Mouse (Mus musculus) mouse embryonic stem cell (cell line): ENCODE results near the gene Kif6.

Experiments
- in situ Hi-C, 2 experiments: fragments of 300-500 bp; cut with MboI; formaldehyde crosslinking; loops; 1 replicate in 1 of 2; 3 replicates in 1 of 2; pipeline ENCODE4 v1.14.3; 2019 to 2020; ENCODE audit warnings: low sequenced_read_pairs in 2 of 2, low pct_unique_long_range_greater_than_20kb in 1 of 2, mixed read lengths in 1 of 2; ENCODE audit not compliant: unreplicated experiment in 1 of 2

Gene Kif6

DNA sequence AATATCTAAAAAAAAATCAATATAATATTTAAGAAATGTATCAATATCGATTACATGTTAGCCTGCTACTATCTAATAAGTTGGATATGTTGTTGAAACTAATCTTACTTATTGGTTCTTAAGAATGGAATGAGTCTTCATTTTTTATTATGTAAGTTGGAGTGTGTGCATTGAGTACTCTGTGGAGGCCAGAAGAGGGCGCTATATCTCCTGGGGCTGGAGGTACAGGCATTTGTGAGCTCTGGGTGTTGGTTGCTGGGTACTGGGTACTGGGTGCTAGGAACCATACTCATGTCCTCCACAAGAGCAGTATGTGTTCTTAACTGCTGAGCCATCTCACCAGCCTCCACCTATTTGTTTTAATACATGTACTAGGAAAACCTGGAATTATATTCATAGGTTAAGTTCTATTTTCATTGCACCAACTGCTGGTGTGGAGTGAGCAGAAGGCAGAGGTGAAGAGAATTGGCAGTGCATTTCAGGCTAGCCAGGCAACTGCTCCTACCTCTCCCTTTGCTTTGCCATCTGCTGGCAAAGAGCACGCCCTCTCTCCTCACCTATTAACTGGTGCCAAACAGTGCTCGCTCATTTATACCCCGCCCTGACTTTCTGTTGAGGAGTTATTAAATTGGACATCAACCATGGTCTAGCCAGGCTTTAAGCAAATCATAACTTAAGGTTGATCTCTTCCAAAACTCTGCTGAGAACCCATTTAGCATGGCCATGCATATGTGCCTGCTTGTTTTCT lies 199.1 kb downstream of the Kif6 start:
- in situ Hi-C loops, result no loop called here

DNA sequence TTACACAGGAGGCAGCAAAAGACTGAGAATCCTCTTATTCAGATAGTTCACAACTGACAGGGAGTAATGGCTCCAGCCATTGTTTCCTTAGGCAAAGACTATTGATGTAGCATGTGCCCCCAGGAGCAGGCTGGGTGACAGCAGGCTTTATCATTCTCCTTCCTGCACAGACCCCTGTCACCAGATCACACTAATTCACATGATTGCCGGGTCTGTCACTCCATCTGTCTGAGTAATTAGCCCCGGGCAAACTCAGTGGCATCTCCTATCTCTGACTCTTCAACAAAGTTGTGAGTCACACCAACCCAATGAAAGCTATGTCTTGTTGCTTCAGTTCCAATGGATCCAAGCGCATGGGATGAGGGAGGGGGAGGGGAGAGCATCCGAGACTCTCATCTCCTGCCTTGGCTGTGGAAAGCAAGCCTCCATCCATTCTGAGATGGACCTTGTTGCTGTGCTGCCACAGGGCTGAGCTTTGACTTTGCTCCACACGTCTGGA lies 201.2 kb downstream of the Kif6 start:
- in situ Hi-C loops, result no loop called here

DNA sequence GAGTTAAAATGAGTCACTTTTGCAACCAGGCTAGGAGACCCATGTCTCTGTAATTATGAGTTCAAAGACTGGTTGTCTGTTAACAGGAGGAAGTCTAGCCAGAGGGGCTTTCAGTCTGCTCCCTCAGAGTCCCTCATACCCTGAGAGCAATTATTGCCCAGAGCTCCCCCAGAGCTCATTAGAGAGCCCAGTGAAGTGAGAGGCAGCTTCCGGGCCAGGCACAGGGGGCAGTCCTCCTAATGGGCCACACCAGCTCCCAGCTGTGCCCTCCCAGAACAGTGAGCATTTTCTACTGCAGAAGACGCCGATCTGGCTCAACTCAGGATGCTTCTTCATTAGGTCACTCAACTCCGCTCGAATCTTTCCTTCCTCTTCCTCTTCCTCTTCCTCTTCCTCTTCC lies 201.8 kb downstream of the Kif6 start:
- in situ Hi-C loops, result no loop called here

DNA sequence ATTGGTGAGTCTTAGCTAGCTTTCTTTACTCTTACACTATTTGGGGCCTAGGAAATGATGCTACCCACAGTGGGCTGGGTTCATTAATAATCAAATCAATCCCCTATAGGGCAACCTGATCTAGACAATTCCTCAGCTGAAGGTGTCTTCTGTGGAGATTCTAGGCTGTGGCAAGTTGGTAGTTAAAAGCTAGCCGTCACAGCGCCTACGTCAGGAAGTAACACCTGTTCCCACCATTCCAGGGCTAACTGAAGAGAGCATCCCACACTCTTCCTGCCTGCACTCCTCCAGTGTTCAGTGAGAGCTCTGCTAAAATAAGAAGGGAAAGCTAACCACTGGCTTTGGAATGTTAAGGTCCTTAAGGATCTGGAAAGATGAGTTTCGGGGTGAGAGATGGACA lies 205.3 kb downstream of the Kif6 start:
- in situ Hi-C loops, result no loop called here

DNA sequence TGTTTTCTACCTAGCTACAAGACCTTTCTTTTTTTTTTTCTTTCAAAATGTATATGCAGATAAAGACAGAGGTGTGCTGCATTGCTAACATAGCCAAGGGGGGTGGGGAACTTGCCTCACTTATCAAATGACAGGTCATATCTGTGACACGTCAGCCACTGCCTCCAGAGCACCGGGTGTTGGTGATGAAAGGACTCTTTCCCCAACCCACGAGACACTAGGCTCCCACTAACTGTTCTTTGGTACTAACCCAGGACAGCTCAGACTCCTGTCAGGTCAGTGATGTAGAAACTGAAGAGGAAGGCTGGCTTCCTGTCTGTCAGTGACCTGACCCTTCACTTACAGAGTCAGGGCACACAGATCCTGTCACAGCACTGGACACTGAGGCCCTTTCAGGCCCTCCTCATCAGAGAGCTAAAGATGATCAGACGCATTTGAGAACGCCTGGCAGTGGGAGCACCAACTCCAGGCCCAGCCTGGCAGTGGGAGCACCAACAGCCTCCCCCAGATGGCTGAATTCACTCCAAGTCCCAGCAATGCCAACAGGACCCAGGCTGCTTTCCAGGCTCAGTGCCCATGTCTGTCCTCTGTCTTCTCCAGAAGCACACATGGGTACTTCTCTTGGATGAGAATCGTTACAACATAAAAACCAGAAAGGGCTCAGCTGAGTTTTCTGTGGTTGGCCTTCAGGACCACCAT lies 209.4 kb downstream of the Kif6 start:
- in situ Hi-C loops, result no loop called here

DNA sequence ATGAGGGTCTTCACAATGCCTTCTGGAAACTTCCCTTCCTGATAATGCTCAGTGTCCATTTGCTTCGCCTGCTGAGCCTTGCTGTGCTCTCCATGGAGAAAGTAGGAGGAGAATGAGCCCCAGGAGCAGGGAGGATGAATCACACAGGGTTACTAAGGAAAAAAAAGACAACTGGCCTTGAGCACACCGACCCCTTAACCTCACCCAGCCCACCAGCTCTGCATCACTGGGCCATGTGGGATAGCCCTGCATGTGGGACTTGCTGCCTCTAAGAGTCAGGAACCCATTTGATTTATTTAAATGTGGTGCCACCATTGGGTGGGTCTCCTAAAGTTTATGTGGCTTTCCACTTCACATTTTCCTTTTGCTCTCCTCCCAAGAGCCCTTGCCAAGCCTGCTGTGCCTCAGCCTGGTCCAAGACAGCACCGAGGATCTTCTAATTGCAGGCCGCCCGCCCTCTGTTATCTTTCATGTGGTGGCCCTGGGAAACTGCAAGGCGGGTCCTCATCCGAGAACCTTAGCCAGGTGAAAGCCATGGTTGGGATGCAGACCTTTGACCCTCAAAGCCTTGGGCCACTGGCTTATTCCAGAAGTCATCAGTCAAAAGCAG lies 210.0 kb downstream of the Kif6 start:
- in situ Hi-C loops, result no loop called here

DNA sequence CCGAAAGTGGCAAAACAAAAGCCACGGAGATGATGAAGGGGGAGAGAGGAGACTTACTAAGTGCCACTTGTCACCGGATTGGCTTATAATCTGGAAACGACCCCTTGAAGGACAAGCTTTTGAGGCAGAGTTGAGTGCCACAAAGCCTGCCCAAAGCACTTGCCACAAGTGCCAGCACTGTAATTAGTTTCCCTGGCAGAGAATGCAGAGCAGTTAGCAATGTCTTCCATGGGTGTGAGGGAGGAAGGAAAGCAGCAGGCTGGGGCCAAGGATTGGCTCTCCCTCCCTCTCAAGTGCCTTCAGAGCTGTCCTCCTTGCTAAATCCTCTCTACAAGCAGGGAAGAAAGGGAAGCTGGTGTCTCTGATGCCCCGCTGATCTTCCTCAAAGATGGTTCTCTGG lies 210.9 kb downstream of the Kif6 start:
- in situ Hi-C loops, result no loop called here

DNA sequence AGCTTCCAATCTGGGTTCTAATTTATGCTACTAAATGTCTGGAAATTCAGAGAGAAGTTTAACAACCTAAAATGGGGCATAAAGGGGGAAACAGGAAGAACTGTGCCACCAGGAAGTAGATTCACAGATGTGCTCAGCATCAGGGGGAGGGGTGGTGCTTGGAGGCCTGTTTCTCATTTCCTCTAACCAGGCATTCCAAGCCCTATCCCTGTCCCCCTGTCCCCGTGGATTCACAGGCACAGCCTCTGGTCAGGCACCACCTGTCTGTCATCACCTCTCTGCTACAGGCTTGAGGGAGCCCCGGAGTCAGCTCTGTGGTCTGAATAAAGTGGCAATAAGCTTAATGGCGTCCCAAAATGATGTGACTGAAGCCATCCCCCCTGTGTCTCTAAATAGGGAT lies 216.8 kb downstream of the Kif6 start:
- in situ Hi-C loops, result no loop called here

DNA sequence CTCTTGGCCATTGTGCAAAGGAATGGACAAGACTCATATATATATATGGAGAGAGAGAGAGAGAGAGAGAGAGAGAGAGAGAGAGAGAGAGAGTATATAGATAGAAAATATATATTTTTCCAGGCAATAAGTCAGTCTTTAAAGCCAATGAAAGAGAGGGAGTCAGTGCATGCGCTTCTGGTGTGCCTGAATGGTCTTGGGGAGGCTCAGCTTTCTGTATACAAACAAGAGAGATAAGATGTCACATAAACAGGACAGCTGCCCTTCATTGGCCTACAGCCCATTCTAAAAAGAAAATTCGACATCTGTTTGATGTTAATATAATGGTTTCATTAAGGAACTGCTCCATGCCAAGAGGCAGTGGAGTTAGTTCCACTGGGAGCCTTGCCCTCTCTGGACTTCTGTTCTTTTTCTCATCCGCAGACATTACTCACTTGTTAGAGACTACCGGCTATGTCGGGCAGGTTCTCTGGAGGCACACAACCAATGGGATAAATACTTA lies 219.2 kb downstream of the Kif6 start:
- in situ Hi-C loops, result no loop called here

DNA sequence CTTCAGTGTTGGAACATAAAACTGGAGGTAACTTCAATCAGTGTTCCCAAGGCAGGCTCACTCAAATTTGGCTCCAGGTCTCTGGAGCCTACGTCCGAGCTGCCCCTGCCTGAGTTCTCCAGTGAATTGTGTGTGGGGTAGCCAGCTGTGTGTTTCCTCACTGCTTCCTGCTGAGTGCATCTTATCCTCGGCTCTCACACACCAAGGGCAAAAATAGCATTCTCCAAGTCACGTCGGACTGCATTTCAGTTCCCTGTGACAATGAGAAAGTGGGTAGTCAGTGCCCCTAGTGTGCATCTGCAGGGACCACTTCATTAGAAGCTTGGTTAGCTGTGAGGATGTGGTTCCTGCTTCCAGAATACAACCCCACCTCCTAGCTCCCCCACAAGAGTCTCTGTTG lies 222.5 kb downstream of the Kif6 start:
- in situ Hi-C loops, result no loop called here

DNA sequence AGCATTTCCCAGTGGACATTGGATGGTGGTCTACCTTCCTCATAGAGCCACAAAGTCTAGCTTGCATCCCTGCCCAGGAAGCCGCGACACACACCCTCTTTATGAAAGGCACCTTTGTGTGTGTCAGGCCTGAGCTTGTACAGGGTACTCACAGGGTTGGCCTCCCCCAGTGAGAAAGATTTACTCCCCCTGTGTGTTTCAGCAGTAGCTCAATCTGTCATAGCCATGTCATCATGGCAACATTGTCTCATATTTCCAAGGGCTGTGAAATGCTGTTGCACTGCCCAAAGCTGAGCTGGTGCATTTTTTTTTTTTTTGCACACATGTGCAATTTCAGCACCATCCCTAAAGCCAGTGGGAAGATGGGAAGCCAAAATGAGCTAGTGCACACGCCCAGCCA lies 224.3 kb downstream of the Kif6 start:
- in situ Hi-C loops, result no loop called here

DNA sequence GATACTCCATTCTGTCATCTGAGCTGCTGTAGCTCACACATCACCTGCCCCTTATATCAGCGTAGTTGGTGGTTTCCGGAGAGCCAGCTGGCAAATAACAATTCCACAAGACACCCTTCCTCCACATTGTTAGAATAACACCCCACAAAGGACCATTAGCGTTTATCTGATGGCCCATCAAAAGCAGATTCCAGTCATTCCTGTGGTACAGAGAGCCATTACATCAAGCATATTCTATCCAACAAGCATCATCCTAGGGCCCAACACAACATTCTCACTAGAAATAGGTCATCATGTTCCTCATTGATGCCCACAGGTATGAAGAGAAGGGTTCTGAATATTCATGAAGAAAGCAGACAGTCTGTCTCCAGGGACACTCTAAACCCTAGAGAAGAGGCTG lies 236.3 kb downstream of the Kif6 start:
- in situ Hi-C loops, result no loop called here

DNA sequence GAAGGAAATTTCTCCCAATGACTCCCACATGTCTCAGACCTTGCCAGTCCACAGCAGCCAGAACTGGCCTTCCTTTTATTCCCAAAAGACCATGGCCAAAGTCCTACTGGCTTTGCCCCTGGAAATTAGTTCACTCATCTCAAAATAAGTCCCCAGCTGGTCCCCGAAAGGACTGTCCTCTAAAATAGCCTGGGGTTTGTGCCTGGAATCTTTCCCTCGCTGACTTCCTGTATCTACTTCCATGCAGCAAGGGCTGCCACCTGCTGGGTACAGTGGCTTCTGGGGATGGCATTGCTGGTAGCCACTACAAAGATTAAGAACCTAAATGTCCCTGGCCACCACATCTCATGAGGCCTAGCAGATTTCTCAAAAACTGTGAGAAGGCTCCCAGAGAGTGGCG lies 237.2 kb downstream of the Kif6 start:
- in situ Hi-C loops, result no loop called here

DNA sequence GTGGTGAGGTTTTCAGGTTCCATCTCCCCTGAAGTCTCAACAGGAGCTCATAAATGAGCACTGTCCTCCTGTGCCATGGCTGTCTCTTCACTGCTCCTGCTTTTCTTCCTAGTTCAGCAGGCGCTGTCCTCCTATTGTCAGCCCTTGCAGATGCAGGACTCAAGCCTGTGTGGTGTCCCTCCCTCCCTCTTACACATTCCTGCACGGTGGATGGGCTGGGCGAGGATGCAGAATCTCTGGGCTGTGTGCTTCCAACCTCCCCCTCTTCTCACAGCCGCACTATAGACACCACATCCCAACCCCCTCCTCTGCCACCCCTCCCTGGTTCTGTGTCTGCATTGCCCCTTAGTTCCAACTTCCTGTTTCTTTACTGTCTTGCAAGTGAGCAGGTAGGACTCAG lies 240.8 kb downstream of the Kif6 start:
- in situ Hi-C loops, result no loop called here

DNA sequence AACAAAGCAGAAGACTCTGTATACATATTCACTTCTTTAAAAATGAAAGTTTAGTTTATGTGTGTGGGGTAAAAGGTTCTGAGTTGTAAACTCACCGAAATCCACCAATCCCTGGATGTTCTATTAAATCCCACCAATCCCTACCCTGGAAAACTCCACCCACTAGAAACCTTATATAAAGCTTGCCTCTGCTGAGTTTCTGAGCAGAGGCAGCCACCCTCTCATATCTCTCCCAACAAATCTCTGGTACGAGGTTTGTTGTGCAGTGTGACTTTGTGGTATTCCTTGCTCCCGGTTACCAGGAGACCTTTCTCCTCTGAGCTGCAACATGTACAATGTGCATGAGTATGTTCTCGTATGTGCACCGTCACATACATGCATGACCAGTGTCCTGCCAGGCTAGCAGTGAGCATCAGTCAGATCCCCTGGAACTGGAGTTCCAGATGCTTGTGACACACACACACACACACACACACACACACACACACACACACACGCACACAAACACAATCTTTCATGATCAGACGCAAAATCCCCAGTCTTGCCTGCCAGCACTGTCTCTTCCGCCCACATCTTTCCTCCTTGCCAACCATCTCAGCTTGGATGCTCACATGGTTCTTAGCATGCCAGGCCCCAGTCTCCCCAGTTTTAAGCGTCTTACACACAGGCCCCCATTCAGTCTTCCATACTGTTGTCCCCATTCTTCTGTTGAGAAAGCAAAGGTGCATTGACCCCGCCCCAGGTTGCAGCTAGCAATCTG lies 245.3 kb downstream of the Kif6 start:
- in situ Hi-C loops, result no loop called here

DNA sequence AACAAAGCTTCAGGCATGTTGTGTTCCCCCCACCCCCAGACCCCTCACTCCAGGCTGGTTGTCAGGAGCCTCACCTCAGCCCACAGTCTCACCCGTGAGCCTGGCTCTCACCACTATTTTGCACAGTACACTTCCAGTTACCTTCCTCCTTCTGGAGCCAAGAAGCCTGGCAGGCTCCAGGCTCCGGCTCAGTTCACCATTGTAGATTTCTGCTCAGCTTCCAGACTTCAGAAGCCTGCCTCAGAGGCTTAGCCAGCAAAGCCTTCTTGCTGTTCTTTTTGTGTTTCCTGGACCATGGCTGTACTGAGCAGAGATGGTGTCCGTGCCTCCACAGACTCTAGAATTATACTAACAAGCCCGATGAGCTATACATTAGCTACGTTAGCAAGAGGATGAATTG lies 248.7 kb downstream of the Kif6 start:
- in situ Hi-C loops, result no loop called here

DNA sequence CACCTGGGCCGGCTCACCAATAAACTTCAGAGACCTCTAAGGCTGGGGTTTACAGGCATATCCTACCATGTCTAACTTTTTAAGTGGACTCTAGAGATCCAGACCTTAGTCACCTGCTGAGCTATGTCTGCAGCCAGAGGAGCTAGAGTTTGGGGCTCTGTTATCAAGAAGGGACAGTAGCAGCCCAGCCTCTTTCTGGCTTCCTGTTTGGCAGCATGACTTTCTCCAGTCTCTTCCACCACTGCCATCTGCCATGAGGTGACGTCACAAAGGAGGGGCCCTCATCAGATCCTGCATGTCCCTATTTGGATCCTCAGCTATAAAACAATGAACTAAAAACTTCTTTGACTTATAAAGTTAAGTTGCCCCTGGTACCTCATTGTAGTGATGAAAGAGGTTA lies 250.7 kb downstream of the Kif6 start:
- in situ Hi-C loops, result no loop called here

DNA sequence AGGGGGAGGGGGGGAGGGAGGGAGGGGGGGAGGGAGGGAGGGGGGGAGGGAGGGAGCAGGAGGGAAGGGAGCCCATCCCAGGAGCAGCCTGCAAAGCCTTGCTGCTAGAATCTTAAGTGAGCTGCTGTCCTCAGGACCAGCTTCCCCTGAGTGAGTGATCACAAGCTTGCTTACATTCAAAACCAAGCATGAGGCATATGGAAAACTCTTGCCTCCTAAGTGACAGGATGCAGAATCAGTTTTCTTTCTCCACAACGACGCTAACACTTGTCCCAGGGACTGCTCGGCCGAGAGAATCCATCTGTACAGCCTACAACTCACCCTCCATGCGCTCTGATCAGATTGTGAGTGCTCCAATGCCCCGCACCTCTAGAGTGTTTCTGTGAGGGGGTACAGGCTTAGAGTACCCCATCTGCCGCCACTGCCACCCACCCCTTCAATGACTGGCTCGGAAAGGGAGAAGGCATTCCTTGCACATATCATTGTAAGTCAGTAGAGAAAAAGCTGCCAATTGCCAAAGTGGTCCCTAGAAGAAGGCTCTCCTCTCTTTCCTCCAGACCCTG lies 251.8 kb downstream of the Kif6 start:
- in situ Hi-C loops, result no loop called here
